Mouse (Mus musculus) hindbrain, embryonic 14.5 days (tissue): ENCODE measurements at regions not wholly inside any gene's neighbourhood (a gene's known extent, or its start where the extent isn't known, plus 50 kb on each side); places are given as distances from the start of the nearest gene placed in this dataset.
A peak's percentile ranks its signal among the peaks of the same experiment; 100 is the strongest.

ENCODE experiments used
- ATAC-seq: fragments of 200-750 bp; cut with Nextera tagmentation; 2 replicates; pipeline ENCODE4 v1.8.0; 2017; ENCODE audit warnings: moderate number of reproducible peaks, mild to moderate bottlenecking, moderate TSS enrichment, moderate library complexity; ENCODE audit not compliant: low FRiP score
- DNase-seq: peaks from one replicate; pipeline ENCODE4 v3.0.0-alpha.2; 2015; ENCODE audit warnings: low spot score
- H3K27ac ChIP-seq: fragments of 300-500 bp; sonication (generic); 2 replicates; pipeline ENCODE4 v1.5.1; 2014; ENCODE audit warnings: mild to moderate bottlenecking, moderate library complexity
- H3K27me3 ChIP-seq: fragments of 300-500 bp; sonication (generic); 2 replicates; pipeline ENCODE4 v1.6.1; 2014; ENCODE audit warnings: mild to moderate bottlenecking, low read length, mixed read lengths; ENCODE audit not compliant: control insufficient read depth, insufficient read depth
- H3K36me3 ChIP-seq: fragments of 300-500 bp; sonication (generic); replicated peaks from 2 replicates; pipeline ENCODE4 v1.6.1; 2014; ENCODE audit not compliant: control insufficient read depth, insufficient read depth
- H3K4me1 ChIP-seq: fragments of 300-500 bp; sonication (generic); replicated peaks from 2 replicates; pipeline ENCODE4 v1.6.1; 2014; ENCODE audit warnings: antibody characterized with exemption, low read length, mixed read lengths; ENCODE audit not compliant: control insufficient read depth, insufficient read depth
- H3K4me2 ChIP-seq: fragments of 300-500 bp; sonication (generic); replicated peaks from 2 replicates; pipeline ENCODE4 v1.6.1; 2014; ENCODE audit warnings: mild to moderate bottlenecking, moderate library complexity
- H3K4me3 ChIP-seq: fragments of 300-500 bp; sonication (generic); replicated peaks from 2 replicates; pipeline ENCODE4 v1.5.1; 2014; ENCODE audit warnings: mild to moderate bottlenecking, low read length
- H3K9ac ChIP-seq: fragments of 300-500 bp; sonication (generic); 2 replicates; pipeline ENCODE4 v1.6.1; 2014
- H3K9me3 ChIP-seq: fragments of 300-500 bp; sonication (generic); 2 replicates; pipeline ENCODE4 v1.6.1; 2016; ENCODE audit warnings: low read length; ENCODE audit not compliant: control insufficient read depth
- WGBS: fragments of 180-500 bp; shearing (Covaris S2); extraction: QIAGEN DNeasy Blood & Tissue Kit; methylation state at CpG from one replicate; pipeline ENCODE4 v1.1.7; 2014; 5-methylcytosine and 5-hydroxymethylcytosine counted together

GRCm38 (mm10) chr1:12500442-12500841 is 1086.5 kb downstream of the A830018L16Rik start:
- no peaks in the 10 kb centered on the region for H3K9me3 ChIP-seq
- WGBS, result 83% methylated on average over 3 of the region's 3 CpGs
- no peak for ATAC-seq
- H3K4me2 ChIP-seq, result no peak overlapping the region
- no peak for DNase-seq
- no peaks in the 10 kb centered on the region for H3K27me3 ChIP-seq
- H3K36me3 ChIP-seq, result no peaks in the 10 kb centered on the region
- no peak overlapping the region for H3K27ac ChIP-seq
- H3K4me3 ChIP-seq, result no peak overlapping the region
- H3K9ac ChIP-seq, result no peak overlapping the region
- H3K4me1 ChIP-seq, result no peaks in the 10 kb centered on the region

DNA sequence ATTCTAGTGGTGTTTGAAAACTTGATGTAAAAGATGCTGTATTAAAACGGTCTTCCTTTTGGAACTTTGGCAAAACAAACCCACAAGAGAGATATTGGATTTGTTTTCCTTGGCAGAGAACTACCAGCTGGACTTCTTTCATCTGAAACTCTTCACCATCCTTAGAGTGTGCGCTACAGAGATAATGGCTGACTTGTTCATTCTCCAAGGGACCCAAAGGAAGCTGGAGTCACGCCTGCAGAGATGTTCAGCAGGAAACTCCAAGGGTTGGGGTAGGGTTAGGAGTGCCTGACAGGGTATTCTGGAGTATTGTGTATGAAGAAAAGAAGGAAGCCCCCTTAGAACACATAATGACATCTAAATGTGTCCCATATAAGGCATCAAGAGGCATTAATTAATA is 1094.1 kb downstream of the A830018L16Rik start:
- no peak overlapping the region for H3K9ac ChIP-seq
- H3K36me3 ChIP-seq, result no peaks in the 10 kb centered on the region
- H3K27ac ChIP-seq, result no peak overlapping the region
- H3K4me1 ChIP-seq, result no peaks in the 10 kb centered on the region
- peak; percentile 14; the same call in 1 of the 2 replicates for ATAC-seq
- DNase-seq, result no peak
- H3K4me2 ChIP-seq, result no peak overlapping the region
- no peak overlapping the region for H3K4me3 ChIP-seq
- WGBS, result 75% methylated on average over 3 of the region's 3 CpGs
- no peaks in the 10 kb centered on the region for H3K27me3 ChIP-seq
- 0 out of 2 replicates have a peak, but pooled peaks cover 3% of the 10 kb centered on the region for H3K9me3 ChIP-seq

DNA sequence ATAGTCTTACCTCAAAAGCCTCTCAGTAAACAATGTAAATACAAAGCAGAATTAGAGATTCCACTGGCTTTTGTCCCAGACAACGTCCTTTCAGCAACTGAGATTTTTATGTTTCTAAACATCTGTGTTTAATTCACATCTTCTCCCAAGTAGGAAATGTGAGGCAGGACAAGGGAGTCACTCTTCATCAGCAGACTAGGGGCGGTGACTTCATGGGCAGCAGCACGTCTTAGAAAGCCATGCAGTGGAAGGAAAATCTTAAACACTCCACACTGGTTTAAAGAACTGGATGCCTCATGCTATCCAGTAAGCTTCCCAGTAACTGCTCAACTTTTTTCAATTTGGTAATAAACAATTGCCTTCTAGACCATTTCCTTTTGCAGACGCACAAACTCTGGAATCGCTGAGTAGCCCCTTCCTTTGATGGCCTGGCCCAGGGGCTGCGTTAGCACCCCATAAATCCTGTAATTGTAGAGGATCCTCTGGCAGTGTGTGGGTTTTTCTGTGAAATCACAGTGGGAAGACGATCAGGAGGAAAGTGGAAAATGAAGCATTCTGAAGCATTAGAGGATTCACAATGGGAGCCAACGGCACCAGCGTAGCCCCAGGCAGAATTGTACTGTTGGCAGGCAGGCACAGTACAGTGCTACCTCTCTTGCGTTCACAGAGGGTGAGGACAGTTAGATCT is 1096.4 kb downstream of the A830018L16Rik start:
- H3K27me3 ChIP-seq, result no peaks in the 10 kb centered on the region
- 81% methylated on average over 10 of the region's 10 CpGs for WGBS
- H3K36me3 ChIP-seq, result no peaks in the 10 kb centered on the region
- ATAC-seq (no peak), DNase-seq (no peak)
- no peak overlapping the region for H3K27ac ChIP-seq
- H3K4me2 ChIP-seq, result no peak overlapping the region
- no peaks in the 10 kb centered on the region for H3K4me1 ChIP-seq
- 0 out of 2 replicates have a peak, but pooled peaks cover 3% of the 10 kb centered on the region for H3K9me3 ChIP-seq
- no peak overlapping the region for H3K4me3 ChIP-seq
- no peak overlapping the region for H3K9ac ChIP-seq

GRCm38 (mm10) chr1:12519601-12520000 is 1105.7 kb downstream of the A830018L16Rik start:
- H3K4me1 ChIP-seq, result no peaks in the 10 kb centered on the region
- no peaks in the 10 kb centered on the region for H3K27me3 ChIP-seq
- no peak for ATAC-seq
- no peaks in the 10 kb centered on the region for H3K9me3 ChIP-seq
- H3K9ac ChIP-seq, result no peak overlapping the region
- no peak overlapping the region for H3K4me3 ChIP-seq
- no peak overlapping the region for H3K27ac ChIP-seq
- 95% methylated on average over 4 of the region's 4 CpGs for WGBS
- no peak overlapping the region for H3K4me2 ChIP-seq
- no peak for DNase-seq
- H3K36me3 ChIP-seq, result no peaks in the 10 kb centered on the region

GRCm38 (mm10) chr1:12555859-12556258 is 1142.0 kb downstream of the A830018L16Rik start:
- no peaks in the 10 kb centered on the region for H3K27me3 ChIP-seq
- H3K27ac ChIP-seq, result no peak overlapping the region
- no peaks in the 10 kb centered on the region for H3K9me3 ChIP-seq
- no peaks in the 10 kb centered on the region for H3K36me3 ChIP-seq
- DNase-seq (no peak), ATAC-seq (no peak)
- H3K4me2 ChIP-seq, result no peak overlapping the region
- H3K9ac ChIP-seq, result no peak overlapping the region
- 71% methylated on average over 4 of the region's 4 CpGs for WGBS
- H3K4me3 ChIP-seq, result no peak overlapping the region
- no peaks in the 10 kb centered on the region for H3K4me1 ChIP-seq

GRCm38 (mm10) chr1:12571755-12572358 is 1158.0 kb downstream of the A830018L16Rik start:
- no peak overlapping the region for H3K4me3 ChIP-seq
- no peak overlapping the region for H3K27ac ChIP-seq
- ATAC-seq (no peak), DNase-seq (peak; percentile 28)
- H3K36me3 ChIP-seq, result no peaks in the 10 kb centered on the region
- H3K4me2 ChIP-seq, result no peak overlapping the region
- H3K9me3 ChIP-seq, result no peaks in the 10 kb centered on the region
- H3K9ac ChIP-seq, result no peak overlapping the region
- H3K4me1 ChIP-seq, result peaks cover 2% of the 10 kb centered on the region
- WGBS, result 42% methylated on average over 7 of the region's 7 CpGs
- no peaks in the 10 kb centered on the region; the same call in 1 of the 2 replicates for H3K27me3 ChIP-seq

GRCm38 (mm10) chr1:12572770-12573169 is 1158.9 kb downstream of the A830018L16Rik start:
- no peaks in the 10 kb centered on the region for H3K9me3 ChIP-seq
- no peaks in the 10 kb centered on the region; the same call in 1 of the 2 replicates for H3K27me3 ChIP-seq
- DNase-seq (no peak), ATAC-seq (no peak)
- peaks cover 9% of the 10 kb centered on the region for H3K4me1 ChIP-seq
- no peak overlapping the region for H3K27ac ChIP-seq
- WGBS, result 87% methylated on average over 4 of the region's 4 CpGs
- H3K4me2 ChIP-seq, result no peak overlapping the region
- H3K9ac ChIP-seq, result no peak overlapping the region
- no peaks in the 10 kb centered on the region for H3K36me3 ChIP-seq
- H3K4me3 ChIP-seq, result no peak overlapping the region

DNA sequence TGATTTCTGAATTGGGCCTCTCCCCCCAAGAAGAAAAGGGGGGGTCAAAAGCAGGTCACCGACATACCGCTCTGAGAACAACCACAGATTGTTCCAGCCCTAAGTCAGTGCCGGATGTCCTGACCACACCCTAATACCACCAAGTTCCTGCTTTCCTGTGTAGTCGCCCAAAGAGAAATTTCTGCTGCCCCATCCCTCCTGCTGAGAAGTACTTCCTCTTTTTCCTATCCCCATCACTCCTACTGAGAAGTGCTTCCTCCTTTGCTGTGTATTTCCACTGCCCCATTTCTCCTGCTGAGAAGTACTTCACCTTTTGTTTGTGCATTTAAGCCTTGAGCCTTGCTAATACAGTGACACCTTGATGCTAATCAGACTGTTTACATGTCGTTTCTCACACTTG is 1160.4 kb downstream of the A830018L16Rik start:
- no peak for ATAC-seq
- Histone ChIP-seq H3K27me3 (no peaks in the 10 kb centered on the region; the same call in 1 of the 2 replicates), H3K9me3 (no peaks in the 10 kb centered on the region), H3K27ac (no peak overlapping the region), H3K9ac (no peak overlapping the region), H3K36me3 (no peaks in the 10 kb centered on the region), H3K4me3 (no peak overlapping the region), H3K4me2 (no peak overlapping the region), H3K4me1 (peaks cover 9% of the 10 kb centered on the region)
- no peak for DNase-seq
- 82% methylated on average over 5 of the region's 5 CpGs for WGBS

DNA sequence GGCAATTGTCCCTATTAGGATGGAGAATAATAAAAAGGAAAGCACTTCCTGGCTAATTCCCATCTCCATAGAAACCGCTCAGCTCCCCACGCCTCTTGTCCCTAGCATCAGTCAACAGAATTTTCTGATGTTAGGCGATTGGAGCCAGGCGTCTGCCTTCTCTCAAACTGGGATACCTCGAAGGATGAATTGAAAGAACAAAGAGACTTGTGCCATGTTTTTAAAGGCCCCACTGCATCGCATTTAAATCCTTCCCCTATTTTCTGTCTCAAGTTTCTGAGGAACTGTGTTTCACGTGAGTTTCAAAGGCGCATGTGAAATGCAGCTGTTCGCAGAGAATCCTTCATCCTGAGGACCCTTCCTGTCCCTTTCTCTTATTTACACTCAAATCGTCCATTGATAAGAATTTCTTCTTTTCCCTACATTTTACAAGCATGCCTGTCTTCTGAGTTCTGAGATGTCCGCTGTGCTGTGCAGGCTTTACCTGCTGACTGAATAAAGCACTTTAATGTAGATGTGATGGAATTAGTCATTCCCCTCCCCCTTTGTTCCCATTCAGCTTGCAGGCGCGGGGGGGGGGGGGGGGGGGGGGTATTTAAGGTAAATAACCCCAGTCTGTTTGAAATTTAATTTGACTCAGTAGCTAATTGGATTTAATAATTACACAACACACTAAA is 1163.3 kb downstream of the A830018L16Rik start:
- no peaks in the 10 kb centered on the region; the same call in 1 of the 2 replicates for H3K27me3 ChIP-seq
- peak overlapping the region; percentile 14 for H3K27ac ChIP-seq
- H3K9me3 ChIP-seq, result no peaks in the 10 kb centered on the region
- peaks cover 9% of the 10 kb centered on the region for H3K4me1 ChIP-seq
- no peak overlapping the region for H3K4me3 ChIP-seq
- DNase-seq, result peak; percentile 41
- peak; percentile 51 for ATAC-seq
- no peaks in the 10 kb centered on the region for H3K36me3 ChIP-seq
- H3K9ac ChIP-seq, result peak overlapping the region; percentile 47; the same call in 1 of the 2 replicates
- H3K4me2 ChIP-seq, result peak overlapping the region; percentile 31
- 5% methylated on average over 11 of the region's 13 CpGs for WGBS
